Mouse (Mus musculus): Measurements from ENCODE around the gene 4930503B20Rik. TPM values are rescaled to one million over a fixed set of nuclear protein-coding genes. Genes with fewer than 3 reads are reported as not detected.

Gene 4930503B20Rik
- polyA plus RNA-seq, 1 experiment from 2014 or later = not detected

- H3K36me3 ChIP-seq (replicated peaks; ENCODE audit: insufficient read depth, low read length) = no peaks in the 10 kb centered on the region
- peak; percentile 60 for TF ChIP-seq EP300 (IDR thresholded peaks at IDR 0.05; ENCODE audit: low read depth)
- TF ChIP-seq CTCF (IDR thresholded peaks at IDR 0.05; ENCODE audit: low read depth) = no peak
- no peak overlapping the region for H3K27ac ChIP-seq (ENCODE audit: low read depth)
- 64% methylated on average over 5 of the region's 5 CpGs for WGBS (ENCODE audit: insufficient replicate concordance)
- no peaks in the 10 kb centered on the region for H3K9me3 ChIP-seq (ENCODE audit: low read length)
- H3K4me2 ChIP-seq (ENCODE audit: low read depth, low read length) = no peak overlapping the region
- DNase-seq = no peak
- no peaks in the 10 kb centered on the region for H3K27me3 ChIP-seq (ENCODE audit: insufficient read depth, low read length)
- H3K9ac ChIP-seq (replicated peaks) = no peak overlapping the region
- ATAC-seq = peak; percentile 52
- no peak overlapping the region for H3K4me3 ChIP-seq (ENCODE audit: low read depth, low read length)
- H3K4me1 ChIP-seq (ENCODE audit: insufficient read depth) = peaks cover 15% of the 10 kb centered on the region
Observed at GRCm38 (mm10) chr3:146657433-146657832, 6.3 kb upstream of the 4930503B20Rik start.

DNA sequence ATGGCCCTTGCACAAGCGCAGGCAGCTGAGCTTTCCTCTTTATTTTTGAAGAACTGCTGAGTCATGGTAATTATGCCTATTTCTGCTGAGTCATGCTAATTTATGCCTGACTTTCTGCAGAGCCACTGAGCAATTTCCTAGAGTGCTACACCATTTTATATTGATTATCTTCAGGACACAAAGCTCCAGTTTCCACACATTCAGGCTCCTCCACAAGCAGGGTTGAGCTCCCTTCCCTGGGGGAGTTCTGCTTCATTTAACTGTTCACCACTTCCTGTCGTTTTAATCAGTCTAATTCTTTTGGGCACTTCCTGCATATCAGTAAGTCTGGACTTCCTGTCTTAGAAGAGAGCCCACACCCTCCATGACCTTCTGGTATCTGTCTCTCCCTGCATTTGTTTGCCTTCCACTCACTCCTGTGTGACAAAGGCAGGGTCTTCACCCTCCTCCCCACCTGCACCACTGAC, 4.0 kb upstream of the 4930503B20Rik start:
- Histone ChIP-seq H3K4me3 (ENCODE audit: low read depth, low read length) (no peak overlapping the region), H3K9ac (replicated peaks) (no peak overlapping the region), H3K4me2 (ENCODE audit: low read depth, low read length) (peak overlapping the region; percentile 28), H3K9me3 (ENCODE audit: low read length) (no peaks in the 10 kb centered on the region), H3K36me3 (replicated peaks; ENCODE audit: insufficient read depth, low read length) (no peaks in the 10 kb centered on the region), H3K4me1 (ENCODE audit: insufficient read depth) (peaks cover 15% of the 10 kb centered on the region), H3K27me3 (ENCODE audit: insufficient read depth, low read length) (no peaks in the 10 kb centered on the region), H3K27ac (ENCODE audit: low read depth) (peak overlapping the region; percentile 84)
- DNase-seq (peak; percentile 31), ATAC-seq (peak; percentile 80)
- 42% methylated on average over 2 of the region's 2 CpGs for WGBS (ENCODE audit: insufficient replicate concordance)
- TF ChIP-seq CTCF (IDR thresholded peaks at IDR 0.05; ENCODE audit: low read depth) (no peak), EP300 (IDR thresholded peaks at IDR 0.05; ENCODE audit: low read depth) (peak; percentile 52; the same call in 1 of the 2 replicates)

DNA sequence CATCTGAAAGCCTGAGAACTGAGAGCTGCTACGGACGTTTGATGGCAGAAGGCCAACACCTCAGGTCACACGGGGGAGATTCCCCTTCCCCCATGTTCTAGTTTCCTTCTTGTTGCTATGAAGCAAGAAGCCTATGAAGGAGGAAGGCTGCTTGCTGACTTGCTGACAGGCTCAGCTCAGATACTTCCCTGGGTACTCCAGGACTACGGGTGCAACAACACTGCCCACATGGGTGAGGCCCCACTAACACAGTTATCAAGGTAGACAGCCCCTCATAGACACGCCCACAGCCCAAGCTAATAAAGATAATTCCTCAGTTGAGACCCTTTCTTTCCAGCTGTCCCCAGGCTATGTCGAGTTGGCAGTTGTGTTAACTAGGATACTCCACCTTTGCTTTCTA, 2.6 kb upstream of the 4930503B20Rik start:
- no peak overlapping the region; the same call in 1 of the 2 replicates for H3K27ac ChIP-seq (ENCODE audit: low read depth)
- no peak overlapping the region for H3K4me3 ChIP-seq (ENCODE audit: low read depth, low read length)
- ATAC-seq = peak; percentile 35; the same call in 1 of the 2 replicates
- H3K9me3 ChIP-seq (ENCODE audit: low read length) = no peaks in the 10 kb centered on the region
- H3K4me1 ChIP-seq (ENCODE audit: insufficient read depth) = peaks cover 15% of the 10 kb centered on the region
- DNase-seq = peak; percentile 15
- peak overlapping the region; percentile 45 for H3K4me2 ChIP-seq (ENCODE audit: low read depth, low read length)
- TF ChIP-seq EP300 (IDR thresholded peaks at IDR 0.05; ENCODE audit: low read depth) = no peak
- TF ChIP-seq CTCF (IDR thresholded peaks at IDR 0.05; ENCODE audit: low read depth) = no peak
- H3K9ac ChIP-seq (replicated peaks) = no peak overlapping the region
- 34% methylated on average over 6 of the region's 6 CpGs for WGBS (ENCODE audit: insufficient replicate concordance)
- H3K36me3 ChIP-seq (replicated peaks; ENCODE audit: insufficient read depth, low read length) = no peaks in the 10 kb centered on the region
- no peaks in the 10 kb centered on the region for H3K27me3 ChIP-seq (ENCODE audit: insufficient read depth, low read length)

- ATAC-seq (no peak), DNase-seq (no peak)
- Histone ChIP-seq H3K9me3 (ENCODE audit: low read length) (no peaks in the 10 kb centered on the region), H3K4me1 (ENCODE audit: insufficient read depth) (peaks cover 15% of the 10 kb centered on the region), H3K27me3 (ENCODE audit: insufficient read depth, low read length) (no peaks in the 10 kb centered on the region), H3K4me3 (ENCODE audit: low read depth, low read length) (no peak overlapping the region), H3K27ac (ENCODE audit: low read depth) (no peak overlapping the region), H3K36me3 (replicated peaks; ENCODE audit: insufficient read depth, low read length) (no peaks in the 10 kb centered on the region), H3K4me2 (ENCODE audit: low read depth, low read length) (no peak overlapping the region), H3K9ac (replicated peaks) (no peak overlapping the region)
- TF ChIP-seq EP300 (IDR thresholded peaks at IDR 0.05; ENCODE audit: low read depth) = no peak
- 91% methylated on average over 5 of the region's 5 CpGs for WGBS (ENCODE audit: insufficient replicate concordance)
Observed at GRCm38 (mm10) chr3:146652431-146652830, 1.3 kb upstream of the 4930503B20Rik start.

DNA sequence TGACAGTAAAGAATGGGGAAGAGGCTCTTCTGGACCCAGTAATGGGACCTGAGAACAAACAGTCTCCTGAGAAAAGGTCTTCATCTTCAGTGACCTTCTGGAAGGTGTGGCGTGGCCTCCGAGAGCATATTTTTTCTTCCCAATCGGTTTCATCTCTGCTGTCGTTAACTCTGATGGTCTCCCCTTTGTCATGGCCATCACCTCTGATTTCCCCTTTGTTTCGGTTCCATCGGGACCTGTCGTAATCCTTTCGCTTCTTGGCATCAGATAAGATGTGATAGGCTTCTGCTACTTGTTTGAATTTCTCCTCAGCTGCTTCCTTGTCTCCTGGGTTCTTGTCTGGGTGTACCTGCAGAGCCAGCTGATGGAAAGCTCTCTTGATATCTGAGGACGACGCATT, 401 bp downstream of the 4930503B20Rik start:
- Histone ChIP-seq H3K9me3 (ENCODE audit: low read length) (no peaks in the 10 kb centered on the region), H3K27ac (ENCODE audit: low read depth) (no peak overlapping the region), H3K4me2 (ENCODE audit: low read depth, low read length) (no peak overlapping the region), H3K4me1 (ENCODE audit: insufficient read depth) (peaks cover 15% of the 10 kb centered on the region), H3K4me3 (ENCODE audit: low read depth, low read length) (no peak overlapping the region), H3K36me3 (replicated peaks; ENCODE audit: insufficient read depth, low read length) (no peaks in the 10 kb centered on the region), H3K27me3 (ENCODE audit: insufficient read depth, low read length) (no peaks in the 10 kb centered on the region), H3K9ac (replicated peaks) (no peak overlapping the region)
- no peak for ATAC-seq
- TF ChIP-seq CTCF (IDR thresholded peaks at IDR 0.05; ENCODE audit: low read depth) (no peak), EP300 (IDR thresholded peaks at IDR 0.05; ENCODE audit: low read depth) (no peak)
- WGBS (ENCODE audit: insufficient replicate concordance) = 73% methylated on average over 10 of the region's 10 CpGs
- DNase-seq = no peak

DNA sequence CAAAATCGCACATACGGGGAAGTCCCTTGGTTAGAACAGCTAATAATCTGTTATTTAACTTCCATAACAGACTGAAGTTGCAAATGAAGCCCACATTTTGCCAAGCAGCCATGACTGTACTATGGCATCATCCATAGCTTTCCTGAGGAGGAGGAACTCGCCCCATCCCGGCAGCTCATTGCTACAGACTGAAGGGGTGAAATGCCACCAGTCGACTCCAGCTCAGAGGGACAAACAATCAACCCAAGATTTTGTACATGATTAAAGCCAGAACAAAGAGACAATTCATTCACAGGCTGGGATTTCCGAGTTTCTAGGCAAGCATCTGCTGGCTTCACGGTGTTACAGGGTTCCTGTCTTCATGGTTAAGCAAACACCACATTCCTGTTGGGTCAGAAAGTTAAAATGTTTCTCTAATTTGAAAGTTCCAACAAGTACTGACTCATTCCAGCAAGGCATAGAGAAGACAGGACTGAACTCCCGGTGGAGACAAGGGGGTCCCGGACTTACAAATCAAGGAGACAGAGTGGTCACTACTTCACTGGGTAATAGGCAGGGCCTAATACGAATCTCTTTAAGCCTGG, 1.7 kb downstream of the 4930503B20Rik start:
- DNase-seq = no peak
- peaks cover 8% of the 10 kb centered on the region for H3K4me1 ChIP-seq (ENCODE audit: insufficient read depth)
- H3K4me2 ChIP-seq (ENCODE audit: low read depth, low read length) = no peak overlapping the region
- H3K27ac ChIP-seq (ENCODE audit: low read depth) = no peak overlapping the region
- H3K9ac ChIP-seq (replicated peaks) = no peak overlapping the region
- H3K27me3 ChIP-seq (ENCODE audit: insufficient read depth, low read length) = no peaks in the 10 kb centered on the region
- TF ChIP-seq CTCF (IDR thresholded peaks at IDR 0.05; ENCODE audit: low read depth) = no peak
- TF ChIP-seq EP300 (IDR thresholded peaks at IDR 0.05; ENCODE audit: low read depth) = no peak
- 75% methylated on average over 10 of the region's 10 CpGs for WGBS (ENCODE audit: insufficient replicate concordance)
- H3K36me3 ChIP-seq (replicated peaks; ENCODE audit: insufficient read depth, low read length) = no peaks in the 10 kb centered on the region
- H3K4me3 ChIP-seq (ENCODE audit: low read depth, low read length) = no peak overlapping the region
- no peak for ATAC-seq
- no peaks in the 10 kb centered on the region for H3K9me3 ChIP-seq (ENCODE audit: low read length)

Measured in liver, postnatal 0 days (tissue).